Mouse (Mus musculus): ENCODE measurements around the gene Tent4b.
"Not testable (repeated sequence)": the region's sequence is repeated elsewhere in the genome, so short reads cannot be mapped to it uniquely, and the experiment has no call there.

Gene Tent4b

DNA sequence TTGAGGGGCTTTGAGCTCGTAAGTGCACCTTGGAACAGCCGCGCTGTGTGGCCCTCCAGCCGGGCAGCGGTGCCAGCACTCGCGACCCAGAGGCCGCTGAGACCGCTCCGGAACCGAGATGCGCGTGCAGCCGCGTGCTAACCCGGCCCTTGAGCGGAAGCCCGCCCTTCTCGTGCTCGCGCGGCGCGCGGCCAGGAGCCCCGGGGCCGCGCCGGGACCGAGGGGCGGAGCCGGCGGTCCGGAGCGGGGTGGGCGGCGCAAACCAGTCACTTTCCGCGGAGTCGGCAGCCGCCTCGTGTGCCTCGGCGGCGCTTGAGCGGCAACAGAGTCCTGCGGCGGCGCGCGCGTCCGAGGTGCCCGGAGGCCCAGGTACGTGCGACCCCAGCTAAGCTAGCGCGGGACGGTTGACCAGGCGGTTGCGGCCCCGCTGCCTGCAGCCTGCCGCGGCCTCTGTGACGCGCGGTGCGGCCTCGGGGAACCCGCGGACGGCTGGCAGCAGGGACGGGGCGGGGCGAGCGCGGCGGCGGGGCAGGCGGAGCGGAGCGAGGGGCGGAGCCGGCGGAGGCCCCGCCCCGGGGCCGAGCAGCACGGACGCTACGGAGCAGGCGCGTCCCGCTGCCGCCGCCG lies at the start of gene Tent4b:
TSS of gene Tent4b (plus strand) at position 269 of the 627 bp plus-strand sequence.
- peak; percentile 96 for DNase-seq

DNA sequence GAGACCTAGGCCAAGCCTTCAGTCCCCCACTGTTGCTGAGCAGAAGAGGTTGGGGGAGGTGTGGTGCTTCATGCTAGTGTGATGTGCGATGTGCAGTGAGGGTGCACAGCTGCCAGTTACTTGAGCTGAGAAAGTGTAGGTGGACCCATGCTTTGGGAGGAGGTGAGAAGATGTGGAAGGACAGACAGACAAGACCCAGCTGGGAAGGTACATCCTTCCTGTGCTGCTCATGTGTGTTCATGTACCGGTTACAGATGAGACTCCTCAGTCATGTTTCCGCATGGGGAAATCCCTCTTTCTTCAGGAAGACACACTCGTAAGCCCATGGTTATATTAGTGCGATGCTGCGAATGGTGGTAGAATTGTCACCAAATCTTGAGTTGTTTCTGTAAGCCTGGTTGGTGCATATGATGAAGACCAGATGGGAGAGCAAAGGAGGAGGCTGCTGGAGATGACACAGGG lies 48.1 kb upstream of the Tent4b start:
- DNase-seq, result no peak

DNA sequence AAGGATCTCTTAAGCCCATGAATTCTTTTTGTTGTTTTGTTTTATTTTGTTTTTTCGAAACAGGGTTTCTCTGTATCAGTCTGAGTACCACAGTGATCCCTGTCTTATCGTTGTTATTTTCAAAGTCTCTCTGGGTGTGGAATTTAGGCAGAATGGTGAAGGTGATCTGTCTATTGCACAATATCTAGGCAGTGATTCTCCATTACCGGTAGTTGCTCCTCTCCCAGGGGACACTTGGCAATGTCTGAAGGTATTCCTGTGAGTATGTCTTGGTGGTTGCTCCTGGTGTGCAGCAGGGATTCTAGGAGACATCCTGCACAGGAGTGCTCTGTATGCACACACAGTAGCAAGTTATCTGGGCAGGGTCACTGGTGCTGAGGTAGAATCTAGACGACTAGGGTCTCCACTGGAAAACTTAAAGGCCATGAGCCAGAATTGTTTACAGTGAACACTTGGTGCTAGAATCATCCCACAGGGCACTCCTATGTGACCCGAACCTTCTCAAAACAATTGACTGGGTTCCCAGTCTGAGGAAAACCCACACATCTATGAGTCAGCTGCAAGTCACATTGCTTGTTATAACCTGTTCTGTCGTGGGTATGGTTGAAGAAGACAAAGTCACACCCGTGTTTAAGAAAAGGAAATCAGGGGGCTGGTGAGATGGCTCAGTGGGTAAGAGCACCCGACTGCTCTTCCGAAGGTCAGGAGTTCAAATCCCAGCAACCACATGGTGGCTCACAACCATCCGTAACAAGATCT lies 38.6 kb upstream of the Tent4b start:
- no peak for DNase-seq

DNA sequence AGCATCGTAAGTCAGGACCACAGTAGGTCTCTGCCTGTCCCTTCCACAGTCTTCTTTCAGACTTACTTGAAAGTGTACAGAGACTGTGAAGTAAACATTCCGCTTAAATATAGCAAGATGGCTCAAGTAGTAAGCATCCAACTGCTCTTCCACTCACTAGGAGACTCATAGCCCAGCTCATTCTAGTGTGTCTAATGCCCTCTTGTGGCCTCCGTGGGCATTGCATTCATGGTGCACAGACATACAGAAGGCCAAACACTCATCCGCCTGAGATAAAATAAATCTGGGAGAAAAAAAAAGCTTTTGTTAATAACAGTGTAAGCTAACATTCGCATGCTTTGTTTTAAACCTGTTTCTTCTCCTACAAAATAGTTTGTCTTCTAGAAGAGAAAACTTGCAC lies 37.6 kb upstream of the Tent4b start:
- DNase-seq, result peak; percentile 75

DNA sequence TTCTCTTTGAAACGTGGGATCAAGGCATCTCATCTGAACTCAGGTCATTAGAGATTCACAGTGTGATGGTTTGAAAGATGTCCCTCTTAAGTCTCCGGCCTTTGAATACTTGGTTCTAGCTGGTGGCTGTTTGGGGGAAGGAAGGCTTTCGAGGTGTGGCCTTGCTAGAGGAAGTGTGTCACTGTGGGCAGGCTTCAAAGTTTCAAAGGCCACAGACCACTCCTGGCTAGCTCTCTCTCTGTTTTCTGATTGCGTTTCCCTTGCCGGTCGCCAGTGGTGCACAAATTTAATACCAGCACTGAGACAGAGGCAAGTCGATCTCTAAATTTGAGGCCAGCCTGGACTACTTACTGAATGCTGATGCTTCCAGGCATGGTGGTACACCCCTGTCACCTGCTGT lies 23.7 kb upstream of the Tent4b start:
- DNase-seq, result no peak

DNA sequence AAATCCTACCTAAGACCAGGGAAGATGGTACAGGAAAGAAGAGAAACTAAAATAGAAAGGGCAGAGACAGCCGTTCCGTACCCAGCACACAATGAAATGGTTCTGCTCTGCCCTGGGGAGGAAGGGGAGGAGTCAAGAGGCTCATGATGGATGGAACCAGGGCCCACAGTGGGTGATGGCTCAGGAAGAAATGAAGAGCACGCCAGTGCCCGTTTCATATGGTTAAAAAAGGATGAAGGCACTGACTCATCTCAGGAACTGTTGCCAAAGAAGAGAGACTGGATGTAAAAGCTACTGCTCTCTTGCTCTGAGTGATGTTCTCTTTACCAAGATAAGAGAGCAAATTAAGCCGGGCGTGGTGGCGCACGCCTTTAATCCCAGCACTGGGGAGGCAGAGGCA lies 21.7 kb upstream of the Tent4b start:
- DNase-seq, result no peak

DNA sequence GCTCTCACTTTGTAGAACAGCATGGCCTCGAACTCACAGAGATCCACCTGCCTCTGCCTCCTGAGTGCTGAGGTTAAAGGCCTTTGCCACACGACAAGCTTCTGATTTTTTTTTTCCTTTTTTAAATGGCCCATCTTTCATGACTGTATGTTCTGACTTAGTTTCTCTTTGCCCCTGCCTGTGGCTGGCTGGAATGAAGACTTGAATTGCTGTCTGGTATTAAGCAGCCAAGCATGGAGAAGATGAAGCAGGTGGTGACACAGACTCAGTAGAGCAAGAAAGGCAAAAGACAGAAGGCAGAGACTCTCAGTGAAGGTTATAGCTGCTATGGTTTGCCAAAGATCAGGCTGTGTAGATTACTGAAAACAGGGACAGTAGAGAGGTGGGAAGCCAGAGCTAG lies 15.9 kb upstream of the Tent4b start:
- DNase-seq, result no peak

DNA sequence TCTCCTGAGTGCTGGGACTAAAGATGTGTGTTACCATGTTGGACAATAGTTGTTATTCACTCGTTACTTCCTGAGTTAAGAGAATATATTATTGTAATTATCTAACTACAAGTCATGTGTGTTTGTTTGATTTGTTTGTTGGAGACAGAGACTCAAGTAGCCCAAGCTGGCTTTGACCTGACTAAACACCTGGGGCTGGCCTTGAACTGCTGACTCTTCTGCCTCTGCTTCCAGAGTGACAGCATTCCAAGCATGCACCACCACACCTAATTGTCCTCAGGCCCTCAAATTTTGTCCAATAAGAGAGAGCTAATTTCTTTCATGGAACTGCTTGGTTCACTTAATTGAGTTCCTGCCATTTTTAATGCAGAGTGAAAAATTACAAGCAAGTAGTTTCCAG lies 14.1 kb upstream of the Tent4b start:
- no peak for DNase-seq

DNA sequence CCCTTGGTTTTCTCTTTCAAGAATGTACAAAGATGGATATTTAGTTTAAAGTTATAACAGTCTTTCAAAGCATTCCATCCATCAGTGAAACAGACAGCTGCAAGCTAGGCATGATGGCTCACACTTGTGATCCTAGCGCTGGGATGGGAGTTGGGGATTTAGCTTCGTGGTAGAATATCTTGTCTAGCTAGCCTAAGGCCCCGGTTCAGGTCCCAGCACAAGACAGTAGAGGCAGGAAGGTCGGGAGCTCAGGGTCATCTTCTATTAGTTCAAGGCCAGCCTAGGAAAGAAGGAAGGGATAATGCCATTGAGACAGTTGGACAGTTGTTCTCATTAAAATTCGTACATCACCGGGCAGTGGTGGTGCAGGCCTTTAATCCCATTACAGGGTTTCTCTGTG lies 13.3 kb upstream of the Tent4b start:
- no peak for DNase-seq

DNA sequence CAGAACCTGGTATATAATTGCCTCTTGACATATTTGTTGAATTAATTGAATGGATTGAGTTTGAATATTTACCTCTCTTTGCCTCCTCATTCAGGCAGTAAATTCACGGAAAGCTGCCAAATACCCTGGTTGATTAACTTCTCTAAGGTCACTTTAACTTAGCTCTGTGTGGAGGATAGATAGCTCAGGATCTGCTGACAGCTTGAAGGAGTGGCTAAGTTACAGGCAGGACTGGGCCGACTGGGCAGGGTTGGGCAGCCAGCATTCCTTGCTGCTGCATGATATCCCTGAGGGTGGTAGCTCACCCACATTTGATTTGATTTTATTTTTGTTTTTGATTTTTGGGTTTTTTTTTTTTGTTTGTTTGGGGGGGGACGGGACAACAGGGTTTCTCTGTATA lies 1.7 kb upstream of the Tent4b start:
- no peak for DNase-seq

DNA sequence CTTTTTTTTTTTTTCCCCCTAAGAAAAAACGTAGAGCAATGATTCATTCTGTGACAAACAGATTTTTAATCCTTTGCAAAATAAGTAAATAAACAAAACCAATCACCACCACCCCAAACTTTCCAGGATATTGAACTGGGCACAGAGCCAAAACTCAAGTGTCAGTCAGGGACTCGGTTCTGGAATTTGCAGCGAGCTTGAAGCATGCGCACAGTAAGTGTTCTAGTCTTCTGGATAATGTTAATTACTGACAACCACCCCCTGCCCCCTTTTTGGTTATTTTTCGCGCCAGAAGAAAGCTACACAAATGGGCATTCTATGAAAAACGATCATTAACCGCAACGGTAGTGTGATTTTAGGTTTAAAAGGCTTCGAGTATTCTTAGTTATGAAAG lies 465 bp upstream of the Tent4b start:
- peak; percentile 47 for DNase-seq

DNA sequence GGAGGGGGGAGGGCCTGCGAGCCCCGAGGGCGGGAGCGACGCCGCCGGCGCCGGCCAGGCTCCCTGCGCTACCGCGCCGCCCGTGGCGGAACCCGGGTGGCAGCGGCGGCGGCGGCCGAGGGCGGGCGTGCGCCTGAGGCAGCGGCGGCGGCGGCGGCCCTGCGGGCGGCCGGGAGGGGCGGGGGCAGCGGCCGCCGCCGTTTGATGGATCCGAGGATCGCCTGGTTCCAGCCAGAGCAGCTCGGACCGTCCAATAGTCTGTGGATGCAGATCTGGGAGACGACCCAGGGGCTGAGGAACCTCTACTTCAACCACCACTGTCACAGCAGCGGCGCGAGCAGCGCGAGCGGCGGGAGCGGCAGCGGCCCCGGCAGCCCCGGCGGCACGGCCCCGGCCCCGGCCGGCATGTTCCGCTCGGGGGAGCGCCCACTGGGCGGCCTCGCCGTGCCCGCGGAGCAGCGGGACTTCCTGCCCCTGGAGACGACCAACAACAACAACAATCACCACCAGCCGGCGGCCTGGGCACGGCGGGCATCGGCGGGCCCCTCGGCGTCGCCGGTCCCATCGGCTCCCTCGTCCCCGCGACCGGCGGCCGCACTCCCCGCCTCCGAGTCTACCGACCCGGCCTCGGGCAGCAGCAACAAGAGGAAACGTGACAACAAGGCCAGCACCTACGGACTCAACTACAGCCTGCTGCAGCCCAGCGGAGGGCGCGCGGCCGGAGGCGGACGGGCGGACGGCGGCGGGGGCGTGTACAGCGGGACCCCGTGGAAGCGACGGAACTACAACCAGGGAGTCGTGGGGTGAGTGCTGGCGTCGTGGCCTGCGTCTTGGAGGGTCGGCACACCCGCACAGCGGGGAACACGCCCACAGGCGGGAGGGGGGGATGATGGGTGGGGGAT lies 938 bp downstream of the Tent4b start:
- DNase-seq, result peak; percentile 49

DNA sequence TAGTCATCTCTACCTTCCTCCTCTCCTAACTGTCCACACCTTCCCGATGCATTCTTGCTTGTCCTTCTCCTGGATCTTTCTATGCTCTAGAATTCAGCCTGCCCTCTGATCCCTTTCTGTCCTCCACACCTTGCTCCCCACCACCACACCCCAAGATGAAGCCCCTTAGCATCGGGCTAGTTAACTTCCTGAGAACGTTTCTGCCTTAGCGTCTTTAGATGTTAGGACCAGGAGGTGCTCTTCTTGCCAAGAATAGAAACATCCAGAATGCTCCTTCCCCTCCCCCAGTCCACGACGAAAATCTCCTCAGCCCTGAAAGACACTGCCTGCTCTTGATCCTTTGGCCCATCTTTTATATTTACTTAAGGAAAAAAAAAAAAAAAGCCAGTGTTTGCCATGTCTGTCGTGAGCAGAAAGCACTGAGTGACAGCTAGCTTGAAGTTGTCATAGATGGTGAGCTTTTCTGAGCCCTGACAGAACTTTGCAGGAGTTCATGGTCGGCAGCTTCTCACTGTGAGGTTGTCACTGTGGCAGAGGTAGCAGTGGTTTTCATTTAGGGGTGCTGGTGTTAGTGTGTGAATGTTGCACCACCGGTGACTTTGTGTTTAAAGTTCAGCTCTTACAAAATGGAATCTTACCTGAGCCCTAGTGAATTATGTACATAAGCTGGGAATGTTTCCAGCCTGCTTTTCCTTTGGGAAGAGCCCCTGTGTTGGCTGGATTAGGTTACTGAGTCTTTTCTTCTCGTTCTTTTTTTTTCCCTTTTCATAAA lies 1.9 kb downstream of the Tent4b start:
- DNase-seq, result no peak

DNA sequence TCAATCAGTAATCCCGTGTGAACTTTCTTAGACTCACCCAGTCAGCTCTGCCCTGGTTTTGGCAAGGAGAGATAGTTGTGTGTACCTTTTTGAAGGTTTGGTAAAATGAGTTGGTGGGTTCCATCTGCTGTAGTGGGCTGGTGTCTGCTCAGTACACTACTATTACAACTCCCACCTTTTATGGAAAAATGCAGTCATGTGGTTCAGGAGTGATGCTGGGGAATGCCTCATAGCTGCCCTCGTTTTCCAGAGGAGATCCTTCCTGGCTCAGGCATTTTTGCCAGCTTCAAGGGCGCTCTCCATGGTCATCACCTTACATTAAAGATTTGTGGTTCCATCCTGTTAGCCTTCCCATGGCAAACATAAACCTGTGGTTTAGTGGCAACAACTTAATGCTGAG lies 2.6 kb downstream of the Tent4b start:
- DNase-seq, result no peak

DNA sequence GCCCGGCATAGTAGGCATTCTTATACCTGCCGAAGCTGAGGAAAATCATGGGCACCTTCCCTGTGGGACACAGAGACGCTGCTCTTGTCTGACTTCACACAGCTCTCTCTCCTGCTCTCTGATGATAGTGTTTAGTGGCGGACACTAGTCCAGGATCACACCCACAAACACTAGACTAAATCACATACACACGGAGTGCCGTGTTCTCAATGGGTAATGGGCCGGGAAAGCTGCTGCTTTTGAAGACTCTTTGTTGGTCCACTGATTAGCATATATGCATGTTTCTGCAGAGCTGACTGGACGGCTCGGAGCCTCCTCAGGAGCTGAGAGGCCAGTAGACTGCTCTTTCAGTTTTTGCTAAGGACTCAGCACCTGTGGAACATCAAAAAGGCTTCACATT lies 7.0 kb downstream of the Tent4b start:
- DNase-seq, result no peak

DNA sequence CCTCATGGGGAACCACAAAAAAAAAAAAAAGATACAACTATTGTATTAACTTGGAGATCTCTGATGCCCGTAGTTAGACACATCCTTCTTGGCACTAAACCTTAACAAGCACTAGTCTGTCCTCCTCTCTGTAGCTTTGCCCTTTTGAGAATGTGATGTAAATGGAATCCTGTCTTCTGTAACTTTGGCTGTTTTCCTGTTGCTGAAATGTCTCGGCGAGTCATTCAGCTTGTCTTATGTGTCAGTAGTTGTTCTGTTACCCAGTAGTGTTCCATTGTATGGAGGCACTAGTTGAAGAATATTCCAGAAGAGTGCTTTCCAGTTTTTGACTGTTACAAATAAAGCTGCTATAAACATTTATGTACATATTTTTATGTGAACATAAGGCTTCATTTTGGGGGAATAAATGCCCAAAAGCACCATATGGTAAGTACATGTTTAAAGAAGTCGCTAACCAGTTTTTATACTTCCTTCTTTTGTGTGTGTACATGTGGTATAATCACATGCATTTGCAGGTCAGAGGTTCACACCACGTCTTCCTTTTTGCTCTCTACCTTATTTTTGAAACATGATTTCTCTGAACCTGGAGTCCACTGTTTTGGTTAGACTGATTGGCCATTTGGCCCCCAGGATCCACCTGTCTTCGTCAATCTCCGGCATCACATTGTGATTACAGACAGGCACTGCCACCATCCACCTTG lies 8.3 kb downstream of the Tent4b start:
- no peak for DNase-seq

DNA sequence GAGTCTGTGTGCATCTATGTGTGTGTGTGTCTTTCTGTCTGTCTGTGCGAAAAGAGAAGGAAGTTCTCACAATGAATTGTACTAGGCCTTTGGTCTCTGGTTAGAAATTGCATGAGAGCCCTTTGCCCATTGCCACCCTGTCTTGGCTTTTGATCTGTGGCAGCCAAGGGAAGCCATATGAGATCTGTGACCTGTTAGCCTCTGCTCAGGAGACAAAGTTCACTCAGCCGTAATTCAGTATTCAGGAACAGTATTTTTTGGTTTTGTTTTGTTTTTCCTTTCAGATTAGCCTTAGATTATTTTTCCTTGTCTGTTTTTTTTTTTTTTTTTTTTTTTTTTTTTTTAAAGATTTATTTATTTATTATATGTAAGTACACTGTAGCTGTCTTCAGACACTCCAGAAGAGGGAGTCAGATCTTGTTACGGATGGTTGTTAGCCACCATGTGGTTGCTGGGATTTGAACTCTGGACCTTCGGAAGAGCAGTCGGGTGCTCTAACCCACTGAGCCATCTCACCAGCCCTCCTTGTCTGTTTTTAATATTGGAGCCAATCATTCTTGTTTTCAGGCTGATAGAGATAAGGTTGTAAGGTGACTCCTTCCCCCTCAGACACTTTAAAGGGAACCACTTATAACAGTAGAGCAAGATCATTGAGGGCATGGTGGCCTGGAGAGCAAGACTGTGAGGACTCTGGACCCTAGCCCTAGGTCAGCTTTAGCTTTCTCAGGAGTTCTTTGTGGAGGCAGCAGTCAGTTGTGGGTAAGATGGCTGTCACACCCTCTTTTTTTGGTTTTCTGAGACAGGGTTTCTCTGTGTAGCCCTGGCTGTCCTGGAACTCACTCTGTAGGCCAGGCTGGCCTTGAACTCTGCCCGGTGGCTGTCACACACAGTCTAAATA lies 11.2 kb downstream of the Tent4b start:
- not testable (repeated sequence) for DNase-seq

DNA sequence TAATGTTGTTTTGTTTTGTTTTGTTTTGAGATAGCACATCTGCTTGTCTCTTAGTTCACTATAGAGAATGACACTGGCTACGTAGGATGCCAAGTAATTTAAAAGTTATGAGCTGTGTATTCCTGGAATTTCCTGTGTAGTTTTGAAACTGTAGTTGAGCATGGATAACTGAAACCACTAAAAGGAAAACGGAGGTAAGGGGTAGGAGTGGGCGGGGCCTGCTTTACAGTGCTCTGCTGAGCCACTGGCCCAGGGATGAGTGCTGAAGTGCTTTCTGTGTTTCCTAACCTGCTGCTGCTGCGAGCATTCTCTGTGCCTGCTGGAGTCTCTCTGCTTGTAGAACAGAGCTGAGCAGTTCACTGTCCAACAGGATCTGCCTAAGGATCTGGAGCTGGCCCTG lies 22.3 kb downstream of the Tent4b start:
- peak; percentile 14 for DNase-seq

DNA sequence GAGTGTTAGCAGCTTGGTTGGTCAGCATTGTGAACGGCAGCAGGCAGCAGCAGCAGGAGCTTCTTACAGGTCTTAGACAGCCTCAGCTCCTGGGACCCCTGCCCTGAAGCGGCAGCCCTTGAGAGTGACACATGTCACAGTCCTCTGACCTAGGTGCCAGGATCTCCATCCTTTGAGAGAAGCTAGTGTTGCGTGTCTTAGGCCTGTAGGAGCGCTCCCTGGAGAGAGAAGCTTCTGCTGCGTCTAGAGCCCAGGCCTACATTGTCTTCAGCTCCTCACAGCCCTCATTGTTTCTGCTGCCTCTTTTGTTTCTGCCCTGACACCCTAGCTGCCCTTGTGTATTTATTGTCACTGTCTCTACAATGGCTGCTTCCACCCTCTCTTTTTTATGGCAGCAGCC lies 26.3 kb downstream of the Tent4b start:
- no peak for DNase-seq

DNA sequence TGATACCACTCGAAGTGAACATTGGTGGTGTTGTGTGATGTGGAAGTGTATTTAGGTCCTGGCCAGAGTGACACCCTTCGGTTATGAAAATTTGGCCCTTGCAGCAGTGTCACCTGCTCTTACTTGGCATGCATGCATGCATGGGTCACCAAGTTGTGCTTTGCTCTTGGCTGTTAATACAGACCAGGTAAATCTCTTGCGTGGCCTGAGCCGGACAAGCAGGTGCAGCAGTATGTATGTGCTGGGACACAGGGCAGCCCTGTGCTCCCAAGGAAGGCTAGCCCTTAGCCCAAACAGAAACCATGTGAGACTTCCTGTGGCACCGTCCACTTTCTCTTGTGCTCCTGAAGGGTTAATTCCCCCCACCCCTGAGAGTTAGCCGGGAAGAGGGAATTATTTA lies 28.8 kb downstream of the Tent4b start:
- DNase-seq, result no peak

DNA sequence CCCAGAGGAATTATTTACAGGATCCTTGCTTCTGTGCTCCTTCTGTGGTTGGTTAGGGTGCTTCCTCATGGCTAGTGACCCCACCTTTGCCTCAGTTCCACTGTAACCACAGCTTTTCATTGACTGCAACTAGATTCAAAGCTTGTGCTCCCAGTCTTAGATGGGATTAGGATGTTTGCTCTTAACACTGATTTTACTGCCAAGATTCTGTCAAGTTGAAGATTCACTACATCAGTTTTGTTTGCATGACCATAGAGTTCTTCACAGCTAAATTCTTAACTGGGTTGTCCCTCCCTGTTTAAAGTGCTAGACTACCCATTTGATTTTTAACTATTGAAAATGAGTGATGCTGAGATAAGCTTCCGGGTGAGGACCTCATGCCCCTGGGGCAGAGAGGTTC lies 29.3 kb downstream of the Tent4b start:
- peak; percentile 8 for DNase-seq

Measured in lung, postnatal 10 days (tissue).